Mouse (Mus musculus): ENCODE measurements around the gene Gm6657. TPM values are rescaled to one million over a fixed set of nuclear protein-coding genes. Genes with fewer than 3 reads are reported as not detected.

Gm6657 gene
- total RNA-seq, 1 experiment from 2014 or later, result not detected

- ATAC-seq (replicated peaks; ENCODE audit: insufficient number of reproducible peaks, low FRiP score, low TSS enrichment, poor library complexity, severe bottlenecking), result no peak
Observed at GRCm38 (mm10) chr12:78248366-78248765, 54.3 kb downstream of the Gm6657 start.

- ATAC-seq (replicated peaks; ENCODE audit: insufficient number of reproducible peaks, low FRiP score, low TSS enrichment, poor library complexity, severe bottlenecking), result no peak
Observed at GRCm38 (mm10) chr12:78249151-78249550, 55.1 kb downstream of the Gm6657 start.

Other genes starting within 250 kb of the Gm6657 start
- gene Gphn, start 32.1 kb downstream of the Gm6657 start, total RNA-seq (2017), result 6.1 to 10.7 TPM (median 7.6 TPM) in 3 replicates

Measured in monocyte, adult 5-6 weeks (primary cell).